Mouse (Mus musculus) megakaryocyte, embryonic 14.5 days (primary cell): ENCODE data around the gene Msgn1.

Experiments
- FLI1 ChIP-seq: IDR thresholded peaks from 2 replicates; pipeline ENCODE4 v1.6.1; 2012; ENCODE audit warnings: low read length, inconsistent platforms, mixed read lengths
- GATA1 ChIP-seq: IDR thresholded peaks from 3 replicates; pipeline ENCODE4 v1.6.1; 2012; ENCODE audit warnings: mixed read lengths, low read length, inconsistent platforms, borderline replicate concordance

DNA sequence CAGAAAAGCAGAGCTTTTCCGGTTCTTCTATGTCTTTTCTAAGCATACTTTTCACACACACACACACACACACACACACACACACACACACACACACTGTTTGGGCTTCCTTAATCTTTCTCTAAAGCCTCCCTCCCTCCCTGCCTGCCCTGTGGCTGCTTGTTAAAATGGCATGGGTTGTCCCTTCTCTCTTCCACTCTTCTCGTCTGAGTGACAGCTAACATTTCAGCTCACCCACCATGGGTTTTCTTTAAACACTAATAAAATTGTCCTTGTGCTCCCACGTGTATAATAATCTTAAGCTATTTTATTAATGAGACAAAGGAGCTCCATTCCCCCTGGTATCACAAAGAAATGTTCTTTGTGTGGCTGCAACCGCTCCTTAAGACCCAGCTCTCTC lies 10.7 kb downstream of the Msgn1 start:
- TF ChIP-seq GATA1, result no peak
- TF ChIP-seq FLI1, result no peak
